In genomic region chr2:77418078-77418477, GRCm38 (mm10) we compare ENCODE assay signal across 30 mouse cellular contexts.
DNase-seq lines count a peak whose midpoint lies in the region; ATAC-seq lines count a peak whose summit lies in the region.
"Had no signal": no experiment of that assay in that cellular context is flagged by ENCODE, and none has a peak within 500 bp of the region (broad histone marks: within the 10 kb centered on the region; RNA-seq: fewer than 3 reads in every experiment).

No protein-coding gene starts in this region.

- intact Hi-C loops in heart, postnatal 25 days (cut with DNase I): no loop called here

- peak; percentile 53 for DNase-seq in forebrain, embryonic 14.5 days (ENCODE audit: low spot score)
- no peak for DNase-seq in forebrain, embryonic 10.5 days (ENCODE audit: extremely low spot score, low spot score)
- DNase-seq in heart, embryonic 10.5 days (ENCODE audit: low spot score): peak; percentile 31
- DNase-seq in heart, postnatal 25 days (ENCODE audit: low spot score): no peak
- DNase-seq in forelimb bud, embryonic 11.5 days (ENCODE audit: low read depth, low spot score): peak; percentile 18
- DNase-seq in thymus, postnatal 36 days: no peak
- DNase-seq: adrenal gland, postnatal 10 days; adrenal gland, postnatal 36 days; B cell, adult 2 months; cerebellum, adult 11 months; cerebellum, adult 2 months; cerebellum, adult 9-11 months; cerebellum, postnatal 25 days; gastrocnemius, adult 2 months; gastrocnemius, postnatal 14 days; heart, adult 18-20 months; heart, postnatal 36 days; kidney, adult 2 months had no signal

- H3K9me3 ChIP-seq in forebrain, embryonic 14.5 days (replicated peaks; ENCODE audit: control insufficient read depth, low read length): no peaks in the 10 kb centered on the region
- no peaks in the 10 kb centered on the region for H3K9me3 ChIP-seq in forebrain, embryonic 10.5 days
- no peaks in the 10 kb centered on the region for H3K9me3 ChIP-seq in heart, embryonic 10.5 days
- no peaks in the 10 kb centered on the region for H3K9me3 ChIP-seq in intestine, embryonic 16.5 days (ENCODE audit: control insufficient read depth, low read length)
- H3K9me3 ChIP-seq: embryonic facial prominence, embryonic 12.5 days; embryonic facial prominence, embryonic 15.5 days; hindbrain, embryonic 10.5 days; hindbrain, embryonic 13.5 days had no signal

- H3K27me3 ChIP-seq in forebrain, embryonic 14.5 days (replicated peaks; ENCODE audit: control insufficient read depth, insufficient read depth, low read length): no peaks in the 10 kb centered on the region
- H3K27me3 ChIP-seq in forebrain, embryonic 10.5 days (ENCODE audit: poor library complexity, severe bottlenecking): no peaks in the 10 kb centered on the region
- H3K27me3 ChIP-seq in heart, embryonic 10.5 days (ENCODE audit: insufficient read depth, poor library complexity, severe bottlenecking): no peaks in the 10 kb centered on the region
- no peaks in the 10 kb centered on the region for H3K27me3 ChIP-seq in intestine, embryonic 16.5 days (replicated peaks; ENCODE audit: control insufficient read depth, insufficient read depth, low read length)
- H3K27me3 ChIP-seq: CH12.LX; embryonic facial prominence, embryonic 12.5 days; embryonic facial prominence, embryonic 15.5 days; hindbrain, embryonic 13.5 days had no signal

- H3K36me3 ChIP-seq in forebrain, embryonic 14.5 days (ENCODE audit: control insufficient read depth, insufficient read depth, low read length): no peaks in the 10 kb centered on the region
- H3K36me3 ChIP-seq in forebrain, embryonic 10.5 days (replicated peaks): no peaks in the 10 kb centered on the region
- H3K36me3 ChIP-seq in heart, embryonic 10.5 days: no peaks in the 10 kb centered on the region
- H3K36me3 ChIP-seq in intestine, embryonic 16.5 days (ENCODE audit: control insufficient read depth, insufficient read depth, low read length): no peaks in the 10 kb centered on the region
- H3K36me3 ChIP-seq: embryonic facial prominence, embryonic 12.5 days; embryonic facial prominence, embryonic 15.5 days; G1E; hindbrain, embryonic 10.5 days; hindbrain, embryonic 13.5 days had no signal

- no peak overlapping the region for H3K9ac ChIP-seq in forebrain, embryonic 14.5 days (ENCODE audit: low read length)
- H3K9ac ChIP-seq in intestine, embryonic 16.5 days (ENCODE audit: low read depth, low read length): no peak overlapping the region
- H3K9ac ChIP-seq: embryonic facial prominence, embryonic 12.5 days; embryonic facial prominence, embryonic 15.5 days; hindbrain, embryonic 13.5 days had no signal

- no peak overlapping the region for H3K4me3 ChIP-seq in forebrain, embryonic 14.5 days (ENCODE audit: low read depth, low read length)
- H3K4me3 ChIP-seq in forebrain, embryonic 10.5 days: no peak overlapping the region
- no peak overlapping the region for H3K4me3 ChIP-seq in heart, embryonic 10.5 days
- H3K4me3 ChIP-seq in intestine, embryonic 16.5 days (ENCODE audit: low read length): no peak overlapping the region
- H3K4me3 ChIP-seq: embryonic facial prominence, embryonic 12.5 days; embryonic facial prominence, embryonic 15.5 days; gastrocnemius, adult 2 months; hindbrain, embryonic 10.5 days; hindbrain, embryonic 13.5 days had no signal

- peak; percentile 61; the same call in 1 of the 2 replicates for ATAC-seq in forebrain, embryonic 14.5 days
- no peak for ATAC-seq in intestine, embryonic 16.5 days
- ATAC-seq: hindbrain, embryonic 16.5 days; inflammation-experienced regulatory T-cells, adult 6 months; intestine, postnatal 0 days; Patski had no signal

- no peaks in the 10 kb centered on the region for H3K4me1 ChIP-seq in forebrain, embryonic 14.5 days (ENCODE audit: control insufficient read depth, insufficient read depth, low read length)
- peaks cover 6% of the 10 kb centered on the region for H3K4me1 ChIP-seq in forebrain, embryonic 10.5 days
- H3K4me1 ChIP-seq in heart, embryonic 10.5 days: 0 out of 2 replicates have a peak, but pooled peaks cover 2% of the 10 kb centered on the region
- H3K4me1 ChIP-seq in intestine, embryonic 16.5 days (ENCODE audit: control insufficient read depth, insufficient read depth, low read length): no peaks in the 10 kb centered on the region
- H3K4me1 ChIP-seq: embryonic facial prominence, embryonic 12.5 days; embryonic facial prominence, embryonic 15.5 days; hindbrain, embryonic 10.5 days had no signal

- WGBS in forebrain, embryonic 14.5 days: 32% methylated on average over 5 of the region's 5 CpGs
- 73% methylated on average over 5 of the region's 5 CpGs for WGBS in forebrain, embryonic 10.5 days
- 67% methylated on average over 5 of the region's 5 CpGs for WGBS in heart, embryonic 10.5 days
- WGBS in intestine, embryonic 16.5 days: 62% methylated on average over 5 of the region's 5 CpGs

- no peak overlapping the region for H3K4me2 ChIP-seq in forebrain, embryonic 14.5 days (ENCODE audit: low read length)
- H3K4me2 ChIP-seq in intestine, embryonic 16.5 days (ENCODE audit: low read depth, low read length): no peak overlapping the region
- H3K4me2 ChIP-seq: embryonic facial prominence, embryonic 12.5 days; embryonic facial prominence, embryonic 15.5 days; heart, embryonic 11.5 days; hindbrain, embryonic 13.5 days had no signal

- H3K27ac ChIP-seq in forebrain, embryonic 14.5 days (ENCODE audit: low read depth, low read length): no peak overlapping the region
- H3K27ac ChIP-seq in forebrain, embryonic 10.5 days: no peak overlapping the region
- no peak overlapping the region for H3K27ac ChIP-seq in heart, embryonic 10.5 days
- H3K27ac ChIP-seq in intestine, embryonic 16.5 days (ENCODE audit: low read length): no peak overlapping the region
- H3K27ac ChIP-seq: embryonic facial prominence, embryonic 12.5 days; embryonic facial prominence, embryonic 15.5 days; gastrocnemius, adult 2 months; hindbrain, embryonic 10.5 days; hindbrain, embryonic 13.5 days had no signal

Comparison
In these comparisons a context has a peak if more than half of its experiments do, and no peak if none do; other contexts are left out.
1. DNase-seq: peak in forebrain, embryonic 14.5 days (single experiment), heart, embryonic 10.5 days (single experiment) and forelimb bud, embryonic 11.5 days (single experiment); none in forebrain, embryonic 10.5 days (single experiment), heart, postnatal 25 days (single experiment) and thymus, postnatal 36 days (0 of 2).